Mouse (Mus musculus): ENCODE measurements at regions not wholly inside any gene's neighbourhood (a gene's known extent, or its start where the extent isn't known, plus 50 kb on each side); places are given as distances from the start of the nearest gene placed in this dataset.

GRCm38 (mm10) chr16:77835767-77836166 is 233.9 kb upstream of the Gm11146 start:
- no peak for TF ChIP-seq CTCF (IDR thresholded peaks at IDR 0.05)
- TF ChIP-seq POLR2A (IDR thresholded peaks at IDR 0.05; ENCODE audit: insufficient read depth, low read depth, low read length), result no peak
- no peak for TF ChIP-seq EP300 (IDR thresholded peaks at IDR 0.05; ENCODE audit: insufficient read depth, low read depth, low read length)

Data from heart, adult 2 months (tissue).